Mouse (Mus musculus) retina, postnatal 7 days (tissue): ENCODE data around the gene Cse1l.

Experiments used
- DNase-seq: peaks from one replicate; pipeline ENCODE4 v3.0.0-alpha.2; 2012; ENCODE audit warnings: low read depth, low spot score

Gene Cse1l

GRCm38 (mm10) chr2:166905711-166906522 lies at the start of gene Cse1l:
Cse1l (plus strand) TSS chr2:166906040.
- DNase-seq = peak; percentile 96

GRCm38 (mm10) chr2:166856366-166856765 lies 49.5 kb upstream of the Cse1l start:
- no peak for DNase-seq

GRCm38 (mm10) chr2:166857118-166857517 lies 48.7 kb upstream of the Cse1l start:
- peak; percentile 2 for DNase-seq

GRCm38 (mm10) chr2:166859214-166859613 lies 46.6 kb upstream of the Cse1l start:
- DNase-seq = no peak

- DNase-seq = no peak
These were observed 43.3 kb upstream of the Cse1l start for GRCm38 (mm10) chr2:166862505-166862904.

GRCm38 (mm10) chr2:166865476-166865875 lies 40.4 kb upstream of the Cse1l start:
- no peak for DNase-seq

GRCm38 (mm10) chr2:166870271-166870865 lies 35.5 kb upstream of the Cse1l start:
- DNase-seq = no peak

- DNase-seq = no peak
These were observed 34.9 kb upstream of the Cse1l start for GRCm38 (mm10) chr2:166870899-166871298.

- DNase-seq = no peak
These were observed 31.1 kb upstream of the Cse1l start for GRCm38 (mm10) chr2:166874675-166875280.

- DNase-seq = no peak
These were observed 30.3 kb upstream of the Cse1l start for GRCm38 (mm10) chr2:166875561-166875960.

GRCm38 (mm10) chr2:166876331-166876730 lies 29.5 kb upstream of the Cse1l start:
- no peak for DNase-seq

GRCm38 (mm10) chr2:166885066-166885465 lies 20.8 kb upstream of the Cse1l start:
- DNase-seq = no peak

- DNase-seq = no peak
These were observed 20.2 kb upstream of the Cse1l start for GRCm38 (mm10) chr2:166885619-166886018.

GRCm38 (mm10) chr2:166886231-166886630 lies 19.6 kb upstream of the Cse1l start:
- DNase-seq = no peak

- no peak for DNase-seq
These were observed 18.0 kb upstream of the Cse1l start for GRCm38 (mm10) chr2:166887816-166888215.

- DNase-seq = no peak
These were observed 14.4 kb upstream of the Cse1l start for GRCm38 (mm10) chr2:166891366-166891880.

- no peak for DNase-seq
These were observed 13.6 kb upstream of the Cse1l start for GRCm38 (mm10) chr2:166892158-166892680.

GRCm38 (mm10) chr2:166893036-166893435 lies 12.8 kb upstream of the Cse1l start:
- DNase-seq = no peak

- no peak for DNase-seq
These were observed 9.5 kb upstream of the Cse1l start for GRCm38 (mm10) chr2:166896368-166896767.

GRCm38 (mm10) chr2:166896974-166897373 lies 8.9 kb upstream of the Cse1l start:
- DNase-seq = no peak

GRCm38 (mm10) chr2:166899161-166899560 lies 6.7 kb upstream of the Cse1l start:
- DNase-seq = no peak

- no peak for DNase-seq
These were observed 6.1 kb upstream of the Cse1l start for GRCm38 (mm10) chr2:166899746-166900145.
